Mouse (Mus musculus) lung, postnatal 10 days (tissue): Measurements from ENCODE around the gene Abhd12b.
"Not testable (repeated sequence)": the region's sequence is repeated elsewhere in the genome, so short reads cannot be mapped to it uniquely, and the experiment has no call there.

ENCODE experiments used
- DNase-seq: peaks from one replicate; pipeline ENCODE4 v3.0.0; 2021

Abhd12b gene

GRCm38 (mm10) chr12:70140542-70140941 is 13.4 kb upstream of the Abhd12b start:
- DNase-seq, result no peak

- DNase-seq, result no peak
Observed at GRCm38 (mm10) chr12:70140993-70141576, 12.9 kb upstream of the Abhd12b start.

- peak; percentile 73 for DNase-seq
Observed at GRCm38 (mm10) chr12:70144106-70144587, 9.8 kb upstream of the Abhd12b start.

- peak; percentile 79 for DNase-seq
Observed at GRCm38 (mm10) chr12:70144637-70145448, 9.1 kb upstream of the Abhd12b start.

- no peak for DNase-seq
Observed at GRCm38 (mm10) chr12:70145586-70145985, 8.4 kb upstream of the Abhd12b start.

GRCm38 (mm10) chr12:70147986-70148630 is 5.8 kb upstream of the Abhd12b start:
- peak; percentile 39 for DNase-seq

- DNase-seq, result peak; percentile 44
Observed at GRCm38 (mm10) chr12:70148631-70149265, 5.2 kb upstream of the Abhd12b start.

GRCm38 (mm10) chr12:70156222-70156621 is 2.3 kb downstream of the Abhd12b start:
- DNase-seq, result no peak

- DNase-seq, result no peak
Observed at GRCm38 (mm10) chr12:70157292-70158066, 3.5 kb downstream of the Abhd12b start.

- no peak for DNase-seq
Observed at GRCm38 (mm10) chr12:70161057-70161456, 7.1 kb downstream of the Abhd12b start.

- no peak for DNase-seq
Observed at GRCm38 (mm10) chr12:70164741-70165140, 10.8 kb downstream of the Abhd12b start.

GRCm38 (mm10) chr12:70167950-70168349 is 14.0 kb downstream of the Abhd12b start:
- no peak for DNase-seq

GRCm38 (mm10) chr12:70169969-70170368 is 16.0 kb downstream of the Abhd12b start:
- no peak for DNase-seq

GRCm38 (mm10) chr12:70183507-70183906 is 29.6 kb downstream of the Abhd12b start:
- not testable (repeated sequence) for DNase-seq

GRCm38 (mm10) chr12:70184173-70184783 is 30.3 kb downstream of the Abhd12b start:
- DNase-seq, result no peak

GRCm38 (mm10) chr12:70192267-70192727 is 38.4 kb downstream of the Abhd12b start:
- DNase-seq, result no peak

- DNase-seq, result no peak
Observed at GRCm38 (mm10) chr12:70195426-70195825, 41.5 kb downstream of the Abhd12b start.

GRCm38 (mm10) chr12:70196341-70196740 is 42.4 kb downstream of the Abhd12b start:
- DNase-seq, result no peak

- DNase-seq, result no peak
Observed at GRCm38 (mm10) chr12:70201926-70202529, 48.1 kb downstream of the Abhd12b start.

GRCm38 (mm10) chr12:70204433-70204832 is 50.5 kb downstream of the Abhd12b start:
- DNase-seq, result no peak

GRCm38 (mm10) chr12:70208214-70208613 is 54.3 kb downstream of the Abhd12b start:
- DNase-seq, result no peak
